Mouse (Mus musculus): ENCODE results near the gene Rc3h1.

DNA sequence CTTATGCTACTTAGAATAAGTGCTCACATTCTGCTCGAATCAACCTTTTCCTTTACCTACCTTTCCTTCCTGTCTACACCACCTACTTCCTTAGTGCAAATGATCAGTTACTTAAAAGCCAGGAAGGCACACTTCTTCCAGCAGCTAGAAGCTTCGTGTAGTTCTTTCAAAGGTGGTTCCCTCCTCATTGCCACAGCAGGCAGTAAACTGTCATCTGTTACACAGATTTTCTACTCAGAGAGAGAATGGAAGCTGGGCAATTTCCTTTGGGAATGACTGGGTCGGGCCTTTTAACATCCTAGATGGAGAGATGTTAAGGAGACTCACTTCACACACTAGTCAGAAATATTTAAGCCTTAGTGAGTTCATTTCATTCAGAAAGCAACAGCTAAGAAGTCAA, 99.3 kb downstream of the Rc3h1 start:
- TF ChIP-seq CTCF (IDR thresholded peaks at IDR 0.05; ENCODE audit: borderline replicate concordance, control insufficient read depth, extremely low read depth, insufficient read depth, low read length, poor library complexity) (no peak), POLR2A (IDR thresholded peaks at IDR 0.05; ENCODE audit: control insufficient read depth, extremely low read depth, insufficient read depth, low read length, poor library complexity) (no peak)

Measured in thymus, adult 2 months (tissue).